Mouse (Mus musculus): ENCODE measurements at regions not wholly inside any gene's neighbourhood (a gene's known extent, or its start where the extent isn't known, plus 50 kb on each side); places are given as distances from the start of the nearest gene placed in this dataset.

- intact Hi-C loops (cut with DNase I): no loop called here
- DNase-seq (ENCODE audit: extremely low spot score in 1 of 2, low spot score in 2 of 2): no peak
Measured at GRCm38 (mm10) chr3:141051685-141052084, 160.5 kb downstream of the Pdha2 start.

DNA sequence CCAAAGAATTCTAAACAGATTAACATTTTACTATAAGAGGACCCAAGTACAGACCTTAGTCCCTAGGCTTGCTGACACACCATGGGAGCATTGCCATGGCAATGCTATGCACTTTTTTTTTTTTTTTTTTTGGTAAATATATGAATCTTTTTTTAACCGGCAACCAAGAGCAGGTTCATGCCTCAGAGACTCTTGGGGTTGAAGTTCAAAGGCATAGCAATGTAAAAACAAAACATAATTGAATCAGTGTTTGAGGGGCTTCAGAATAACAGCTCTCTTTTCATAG lies 197.9 kb downstream of the Pdha2 start:
- intact Hi-C loops (cut with DNase I): no loop called here
- no peak for DNase-seq (ENCODE audit: extremely low spot score in 1 of 2, low spot score in 2 of 2)

DNA sequence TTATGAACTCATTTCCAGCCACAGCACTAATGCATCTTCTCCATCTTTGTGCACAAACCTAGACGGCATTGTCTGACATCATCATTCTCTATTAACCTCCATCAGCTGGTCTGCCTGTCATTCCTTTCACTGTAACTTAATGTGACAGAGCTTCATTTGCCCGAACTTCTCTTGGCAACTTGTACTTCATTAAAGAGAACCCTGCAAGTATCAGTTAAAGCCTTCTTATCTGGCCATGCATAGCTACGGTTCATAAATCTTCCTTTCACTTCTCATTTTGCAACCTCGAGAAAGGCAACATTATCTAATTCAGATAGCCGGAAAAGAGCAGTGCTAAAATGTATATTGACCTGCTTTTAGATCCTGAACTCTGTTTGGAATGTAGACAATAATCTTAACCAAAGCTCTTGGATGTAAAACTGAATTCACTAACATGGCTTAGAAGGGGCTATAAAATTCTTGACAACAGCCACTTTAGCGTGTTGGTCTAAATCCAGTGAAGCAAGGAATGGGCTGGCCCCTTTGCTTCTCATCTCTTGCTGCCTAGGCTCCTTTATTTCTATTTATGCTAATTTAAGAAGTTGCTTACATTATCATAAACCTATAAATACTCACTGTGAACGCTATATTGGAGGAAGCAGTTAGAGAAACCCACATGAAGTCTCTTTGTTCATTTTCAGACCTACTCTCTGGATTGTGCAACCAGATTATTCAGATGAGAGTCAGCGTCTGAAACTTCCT lies 198.5 kb downstream of the Pdha2 start:
- intact Hi-C loops (cut with DNase I): no loop called here

DNA sequence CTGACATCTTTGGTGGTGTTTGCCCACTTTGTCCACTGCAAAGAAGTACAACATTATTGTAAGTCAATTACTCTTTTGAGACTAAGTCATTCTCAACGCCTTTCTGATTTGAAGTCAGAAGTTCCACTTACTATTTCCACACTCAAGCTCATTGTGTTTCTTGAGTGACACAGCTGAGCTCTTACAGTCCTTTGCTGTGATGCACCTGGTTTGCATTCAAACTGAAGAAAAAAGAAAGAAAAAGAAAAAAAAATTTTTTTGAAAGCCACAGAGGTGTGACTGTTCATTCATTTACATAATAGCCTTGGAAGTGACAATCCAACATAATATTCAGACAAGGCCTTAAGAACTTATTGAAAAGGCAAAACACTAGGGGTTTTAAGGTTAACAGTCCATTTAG lies 199.2 kb downstream of the Pdha2 start:
- intact Hi-C loops (cut with DNase I): no loop called here
- DNase-seq (ENCODE audit: extremely low spot score in 1 of 2, low spot score in 2 of 2): no peak

More for the DNA sequence above, 198.5 kb downstream of the Pdha2 start:
- peak in 1 of 2 experiments; percentile 2 for DNase-seq (ENCODE audit: extremely low spot score in 1 of 2, low spot score in 2 of 2)

DNA sequence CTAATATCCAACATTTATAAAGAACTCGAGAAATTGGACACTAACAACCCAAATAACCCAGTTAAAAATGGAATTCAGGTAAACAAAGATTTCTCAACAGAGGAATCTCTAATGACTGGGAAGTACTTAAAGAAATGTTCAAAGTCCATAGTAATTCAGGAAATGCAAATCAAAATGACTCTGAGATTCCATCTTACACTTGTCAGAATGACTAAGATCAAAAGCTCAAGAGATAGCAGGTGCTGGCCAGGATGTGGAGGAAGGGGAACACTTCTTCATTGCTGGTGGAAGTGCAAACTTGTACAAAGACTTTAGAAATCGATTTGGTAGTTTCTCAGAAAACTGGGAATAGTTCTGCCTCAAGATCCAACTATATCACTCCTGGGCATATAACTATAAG lies 203.4 kb downstream of the Pdha2 start:
- intact Hi-C loops (cut with DNase I): no loop called here
- no peak for DNase-seq (ENCODE audit: extremely low spot score in 1 of 2, low spot score in 2 of 2)

DNA sequence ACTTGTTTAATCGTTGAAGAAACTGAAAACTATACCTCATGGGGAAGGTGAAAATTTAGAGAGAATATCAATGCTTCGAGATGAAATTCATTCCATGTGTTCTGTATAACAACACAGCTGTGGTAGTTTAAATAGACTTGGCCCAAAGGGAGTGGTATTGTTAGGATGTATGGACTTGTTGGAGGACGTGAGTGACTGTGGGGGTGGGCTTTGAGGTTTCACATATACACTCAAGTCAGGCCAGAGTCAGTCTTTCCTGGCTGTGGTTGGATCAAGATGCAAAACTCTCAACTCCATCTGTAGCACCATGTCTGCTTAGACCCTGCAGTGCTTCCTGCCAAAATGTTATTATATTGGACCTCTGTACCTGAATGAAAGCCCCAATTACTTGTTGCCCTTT lies 206.3 kb downstream of the Pdha2 start:
- intact Hi-C loops (cut with DNase I): no loop called here
- DNase-seq (ENCODE audit: extremely low spot score in 1 of 2, low spot score in 2 of 2): no peak

DNA sequence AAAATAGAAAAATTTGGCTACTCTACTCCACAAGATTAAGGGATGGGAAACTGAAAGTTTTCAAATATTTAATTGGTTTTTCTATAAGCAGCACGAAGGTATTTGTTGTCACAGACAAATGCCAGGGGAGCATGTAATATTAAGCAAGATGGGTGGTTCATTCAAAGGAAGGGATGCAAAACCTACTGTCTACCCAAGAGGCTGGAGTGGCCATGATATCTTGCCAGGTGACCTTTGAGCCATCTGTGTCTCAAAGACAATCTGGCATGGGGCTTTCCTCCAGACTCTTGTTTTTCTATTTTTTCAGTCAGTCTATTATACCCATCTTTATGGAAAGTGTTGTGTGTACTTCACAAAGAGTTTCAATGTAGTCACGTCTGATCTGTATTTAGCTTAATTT lies 208.6 kb downstream of the Pdha2 start:
- no peak for DNase-seq (ENCODE audit: extremely low spot score in 1 of 2, low spot score in 2 of 2)
- intact Hi-C loops (cut with DNase I): no loop called here

GRCm38 (mm10) chr3:140988247-140988646 lies 223.9 kb downstream of the Pdha2 start:
- intact Hi-C loops (cut with DNase I): no loop called here
- DNase-seq (ENCODE audit: extremely low spot score in 1 of 2, low spot score in 2 of 2): no peak

GRCm38 (mm10) chr3:140973519-140973918 lies 238.6 kb downstream of the Pdha2 start:
- no peak for DNase-seq (ENCODE audit: extremely low spot score in 1 of 2, low spot score in 2 of 2)
- intact Hi-C loops (cut with DNase I): no loop called here

DNA sequence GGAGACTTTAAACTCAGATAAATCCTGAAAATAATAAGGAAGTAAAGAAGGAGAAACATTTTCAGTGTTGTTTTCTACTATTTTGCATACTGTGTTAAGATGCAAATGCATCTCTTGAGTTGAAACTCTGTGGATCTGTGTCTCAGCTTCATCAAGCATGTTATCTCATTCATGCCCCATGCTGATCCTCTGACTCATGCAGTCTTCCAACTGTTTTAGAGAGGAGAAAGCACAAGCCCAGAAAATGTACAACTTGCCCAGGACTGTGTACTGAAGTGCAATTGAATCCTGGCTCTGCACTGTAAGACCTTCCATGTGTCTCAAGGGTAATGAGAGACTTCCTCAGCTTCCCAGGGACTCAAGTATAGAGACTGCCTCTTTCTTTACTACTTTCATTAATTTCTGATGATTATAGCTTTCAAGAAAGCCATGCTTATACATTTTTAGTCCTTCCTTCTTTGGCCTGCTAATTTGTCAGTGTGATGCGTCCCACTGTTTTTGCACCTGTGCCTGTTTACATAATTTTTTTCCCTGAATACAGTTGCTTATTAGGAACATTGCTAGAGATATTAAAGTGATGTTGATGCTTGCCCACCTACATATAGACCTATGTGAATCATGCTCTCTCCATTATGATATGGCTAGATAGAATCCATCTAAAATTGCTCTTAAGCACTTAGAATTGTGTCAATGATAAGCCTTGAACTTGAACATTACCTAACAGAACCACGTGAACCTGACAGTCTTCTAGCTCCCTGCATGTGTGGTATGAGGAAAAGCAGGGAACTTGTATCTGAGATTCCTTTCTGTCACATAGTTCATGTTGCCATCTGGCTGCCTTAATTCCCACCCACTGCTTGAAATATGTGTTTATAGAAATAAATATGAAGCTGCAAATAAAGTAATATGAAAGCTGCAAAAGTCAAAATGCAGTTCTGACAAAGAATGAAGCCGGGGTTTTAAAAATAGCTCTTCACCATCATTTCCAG lies 242.0 kb downstream of the Pdha2 start:
- intact Hi-C loops (cut with DNase I): no loop called here
- no peak for DNase-seq (ENCODE audit: extremely low spot score in 1 of 2, low spot score in 2 of 2)

- no peak for DNase-seq (ENCODE audit: extremely low spot score in 1 of 2, low spot score in 2 of 2)
- intact Hi-C loops (cut with DNase I): no loop called here
Measured at GRCm38 (mm10) chr3:140968556-140968955, 243.6 kb downstream of the Pdha2 start.

GRCm38 (mm10) chr3:140957666-140958065 lies 254.5 kb downstream of the Pdha2 start:
- intact Hi-C loops (cut with DNase I): no loop called here
- no peak for DNase-seq (ENCODE audit: extremely low spot score in 1 of 2, low spot score in 2 of 2)

- intact Hi-C loops (cut with DNase I): no loop called here
- no peak for DNase-seq (ENCODE audit: extremely low spot score in 1 of 2, low spot score in 2 of 2)
Measured at GRCm38 (mm10) chr3:140952111-140952800, 259.9 kb downstream of the Pdha2 start.

- no peak for DNase-seq (ENCODE audit: extremely low spot score in 1 of 2, low spot score in 2 of 2)
- intact Hi-C loops (cut with DNase I): no loop called here
Measured at GRCm38 (mm10) chr3:140951024-140951423, 261.1 kb downstream of the Pdha2 start.

GRCm38 (mm10) chr3:140949880-140950662 lies 262.1 kb downstream of the Pdha2 start:
- DNase-seq (ENCODE audit: extremely low spot score in 1 of 2, low spot score in 2 of 2): no peak
- intact Hi-C loops (cut with DNase I): no loop called here

- intact Hi-C loops (cut with DNase I): no loop called here
- no peak for DNase-seq (ENCODE audit: extremely low spot score in 1 of 2, low spot score in 2 of 2)
Measured at GRCm38 (mm10) chr3:140942450-140942849, 269.7 kb downstream of the Pdha2 start.

- DNase-seq (ENCODE audit: extremely low spot score in 1 of 2, low spot score in 2 of 2): peak in 1 of 2 experiments; percentile 15
- intact Hi-C loops (cut with DNase I): no loop called here
Measured at GRCm38 (mm10) chr3:140941898-140942297, 270.3 kb downstream of the Pdha2 start.

- intact Hi-C loops (cut with DNase I): no loop called here
- no peak for DNase-seq (ENCODE audit: extremely low spot score in 1 of 2, low spot score in 2 of 2)
Measured at GRCm38 (mm10) chr3:140941316-140941715, 270.8 kb downstream of the Pdha2 start.

DNA sequence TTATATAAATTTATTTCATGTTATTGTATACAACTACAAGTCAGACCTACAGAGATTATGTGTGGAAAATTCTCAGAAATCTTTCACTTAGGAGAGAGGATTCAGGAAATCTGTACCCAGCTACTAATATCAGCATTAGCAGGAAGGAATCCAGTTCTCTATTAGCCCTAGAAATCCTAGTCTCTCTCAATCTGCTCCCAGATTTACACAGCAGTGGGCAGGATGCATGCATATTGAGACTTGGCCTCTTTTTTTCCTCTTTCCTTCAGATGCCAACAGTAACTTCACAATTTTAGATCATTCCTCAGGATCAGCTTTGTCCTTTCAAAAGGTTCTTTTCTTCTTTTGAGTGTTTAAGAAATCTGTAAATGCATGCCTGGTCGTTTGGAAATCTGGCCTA lies 279.0 kb downstream of the Pdha2 start:
- intact Hi-C loops (cut with DNase I): no loop called here
- no peak for DNase-seq (ENCODE audit: extremely low spot score in 1 of 2, low spot score in 2 of 2)

Data from left cerebral cortex, postnatal 10 days (tissue).